Mouse (Mus musculus) limb, embryonic 10.5 days (tissue): ENCODE measurements around the gene Hcrtr2. TPM values are rescaled to one million over a fixed set of nuclear protein-coding genes. Genes with fewer than 3 reads are reported as not detected.

ENCODE experiments used
- DNase-seq: peaks from one replicate; pipeline ENCODE4 v3.0.0-alpha.2; 2017; ENCODE audit warnings: low spot score
- H3K27ac ChIP-seq: fragments of 300-500 bp; sonication (generic); 2 replicates; pipeline ENCODE4 v1.5.1; 2016; ENCODE audit warnings: mild to moderate bottlenecking
- H3K27me3 ChIP-seq: fragments of 300-500 bp; sonication (generic); 2 replicates; pipeline ENCODE4 v1.6.1; 2016; ENCODE audit warnings: low read depth, mild to moderate bottlenecking; ENCODE audit not compliant: poor library complexity, severe bottlenecking
- H3K36me3 ChIP-seq: fragments of 300-500 bp; sonication (generic); 2 replicates; pipeline ENCODE4 v1.6.1; 2016; ENCODE audit warnings: mild to moderate bottlenecking, moderate library complexity
- H3K4me1 ChIP-seq: fragments of 300-500 bp; sonication (generic); 2 replicates; pipeline ENCODE4 v1.6.1; 2016
- H3K4me3 ChIP-seq: fragments of 300-500 bp; sonication (generic); 2 replicates; pipeline ENCODE4 v1.5.1; 2016; ENCODE audit warnings: mild to moderate bottlenecking, moderate library complexity
- H3K9me3 ChIP-seq: fragments of 300-500 bp; sonication (generic); replicated peaks from 2 replicates; pipeline ENCODE4 v1.6.1; 2016; ENCODE audit warnings: mild to moderate bottlenecking
- WGBS: fragments of 180-500 bp; shearing (Covaris S2); methylation state at CpG from one replicate; pipeline ENCODE4 v1.1.7; 2016; 5-methylcytosine and 5-hydroxymethylcytosine counted together
- polyA plus RNA-seq: library from polyadenylated mRNA; unstranded; fragments of >200 nt; fragmentation: Nextera tagmentation; extraction: Ambion mirVana; gene quantifications from 2 replicates; pipeline ENCODE4 v1.2.1, GENCODE M21; 2016

The Hcrtr2 gene
- polyA plus RNA-seq, 1 experiment from 2014 or later, result 0.21 TPM

- no peaks in the 10 kb centered on the region for H3K9me3 ChIP-seq
- no peaks in the 10 kb centered on the region for H3K36me3 ChIP-seq
- H3K27me3 ChIP-seq, result no peaks in the 10 kb centered on the region
- no peak overlapping the region for H3K27ac ChIP-seq
- no peak for DNase-seq
- H3K4me3 ChIP-seq, result no peak overlapping the region
- WGBS, result 70% methylated on average over 1 of the region's 1 CpGs
- no peaks in the 10 kb centered on the region for H3K4me1 ChIP-seq
Observed at GRCm38 (mm10) chr9:76312221-76312620, 11.4 kb downstream of the Hcrtr2 start.

GRCm38 (mm10) chr9:76291384-76291783 lies 32.3 kb downstream of the Hcrtr2 start:
- Histone ChIP-seq H3K36me3 (no peaks in the 10 kb centered on the region), H3K4me1 (no peaks in the 10 kb centered on the region), H3K9me3 (no peaks in the 10 kb centered on the region), H3K4me3 (no peak overlapping the region), H3K27me3 (no peaks in the 10 kb centered on the region), H3K27ac (no peak overlapping the region)
- 72% methylated on average over 5 of the region's 5 CpGs for WGBS
- DNase-seq, result no peak

GRCm38 (mm10) chr9:76270886-76271285 lies 52.8 kb downstream of the Hcrtr2 start:
- Histone ChIP-seq H3K36me3 (no peaks in the 10 kb centered on the region), H3K27ac (no peak overlapping the region), H3K4me3 (no peak overlapping the region), H3K9me3 (no peaks in the 10 kb centered on the region), H3K27me3 (no peaks in the 10 kb centered on the region), H3K4me1 (no peaks in the 10 kb centered on the region)
- no peak for DNase-seq

GRCm38 (mm10) chr9:76257731-76258130 lies 65.9 kb downstream of the Hcrtr2 start:
- Histone ChIP-seq H3K27me3 (no peaks in the 10 kb centered on the region), H3K4me1 (no peaks in the 10 kb centered on the region), H3K4me3 (no peak overlapping the region), H3K9me3 (no peaks in the 10 kb centered on the region), H3K36me3 (no peaks in the 10 kb centered on the region), H3K27ac (no peak overlapping the region)
- WGBS, result 84% methylated on average over 5 of the region's 5 CpGs
- no peak for DNase-seq

GRCm38 (mm10) chr9:76252544-76252943 lies 71.1 kb downstream of the Hcrtr2 start:
- DNase-seq, result no peak
- WGBS, result 91% methylated on average over 7 of the region's 7 CpGs
- Histone ChIP-seq H3K4me3 (no peak overlapping the region), H3K27ac (no peak overlapping the region), H3K27me3 (no peaks in the 10 kb centered on the region), H3K36me3 (no peaks in the 10 kb centered on the region), H3K9me3 (no peaks in the 10 kb centered on the region), H3K4me1 (no peaks in the 10 kb centered on the region)

- Histone ChIP-seq H3K4me3 (no peak overlapping the region), H3K36me3 (no peaks in the 10 kb centered on the region), H3K27me3 (no peaks in the 10 kb centered on the region), H3K27ac (no peak overlapping the region), H3K9me3 (no peaks in the 10 kb centered on the region), H3K4me1 (no peaks in the 10 kb centered on the region)
- DNase-seq, result no peak
- WGBS, result 91% methylated on average over 4 of the region's 4 CpGs
Observed at GRCm38 (mm10) chr9:76252109-76252508, 71.5 kb downstream of the Hcrtr2 start.

GRCm38 (mm10) chr9:76242322-76242721 lies 81.3 kb downstream of the Hcrtr2 start:
- H3K4me1 ChIP-seq, result peaks cover 11% of the 10 kb centered on the region
- no peak overlapping the region for H3K27ac ChIP-seq
- H3K27me3 ChIP-seq, result no peaks in the 10 kb centered on the region
- no peak overlapping the region for H3K4me3 ChIP-seq
- H3K36me3 ChIP-seq, result no peaks in the 10 kb centered on the region
- no peak for DNase-seq
- no peaks in the 10 kb centered on the region for H3K9me3 ChIP-seq
- 19% methylated on average over 1 of the region's 1 CpGs for WGBS

- Histone ChIP-seq H3K27ac (no peak overlapping the region), H3K27me3 (no peaks in the 10 kb centered on the region), H3K4me1 (peaks cover 40% of the 10 kb centered on the region), H3K9me3 (no peaks in the 10 kb centered on the region), H3K36me3 (no peaks in the 10 kb centered on the region), H3K4me3 (no peak overlapping the region)
- WGBS, result 84% methylated on average over 5 of the region's 5 CpGs
- DNase-seq, result no peak
Observed at GRCm38 (mm10) chr9:76237946-76238345, 85.7 kb downstream of the Hcrtr2 start.

GRCm38 (mm10) chr9:76237243-76237642 lies 86.4 kb downstream of the Hcrtr2 start:
- 28% methylated on average over 12 of the region's 12 CpGs for WGBS

GRCm38 (mm10) chr9:76236626-76237025 lies 87.0 kb downstream of the Hcrtr2 start:
- peaks cover 35% of the 10 kb centered on the region for H3K4me1 ChIP-seq
- H3K27me3 ChIP-seq, result no peaks in the 10 kb centered on the region
- DNase-seq, result peak; percentile 73
- WGBS, result 3% methylated on average over 7 of the region's 7 CpGs
- peak overlapping the region; percentile 49 for H3K4me3 ChIP-seq
- H3K27ac ChIP-seq, result peak overlapping the region; percentile 82
- no peaks in the 10 kb centered on the region for H3K9me3 ChIP-seq
- H3K36me3 ChIP-seq, result no peaks in the 10 kb centered on the region

More at GRCm38 (mm10) chr9:76237243-76237642, 86.4 kb downstream of the Hcrtr2 start:
- Histone ChIP-seq H3K4me1 (peaks cover 35% of the 10 kb centered on the region), H3K4me3 (peak overlapping the region; percentile 49), H3K27ac (peak overlapping the region; percentile 61; the same call in 1 of the 2 replicates), H3K27me3 (no peaks in the 10 kb centered on the region), H3K36me3 (no peaks in the 10 kb centered on the region), H3K9me3 (no peaks in the 10 kb centered on the region)
- DNase-seq, result no peak

- Histone ChIP-seq H3K27me3 (no peaks in the 10 kb centered on the region), H3K9me3 (no peaks in the 10 kb centered on the region), H3K4me1 (peaks cover 35% of the 10 kb centered on the region), H3K4me3 (peak overlapping the region; percentile 49), H3K27ac (peak overlapping the region; percentile 82), H3K36me3 (no peaks in the 10 kb centered on the region)
- WGBS, result 4% methylated on average over 14 of the region's 14 CpGs
- peak; percentile 62 for DNase-seq
Observed at GRCm38 (mm10) chr9:76235945-76236503, 87.6 kb downstream of the Hcrtr2 start.

GRCm38 (mm10) chr9:76234899-76235298 lies 88.8 kb downstream of the Hcrtr2 start:
- Histone ChIP-seq H3K36me3 (no peaks in the 10 kb centered on the region), H3K27me3 (no peaks in the 10 kb centered on the region), H3K4me3 (no peak overlapping the region), H3K9me3 (no peaks in the 10 kb centered on the region), H3K27ac (no peak overlapping the region), H3K4me1 (peaks cover 36% of the 10 kb centered on the region)
- WGBS, result 39% methylated on average over 7 of the region's 7 CpGs
- DNase-seq, result peak; percentile 58

GRCm38 (mm10) chr9:76230400-76230799 lies 93.3 kb downstream of the Hcrtr2 start:
- DNase-seq, result no peak
- H3K27me3 ChIP-seq, result no peaks in the 10 kb centered on the region
- H3K27ac ChIP-seq, result no peak overlapping the region
- no peaks in the 10 kb centered on the region for H3K9me3 ChIP-seq
- no peaks in the 10 kb centered on the region for H3K36me3 ChIP-seq
- WGBS, result 80% methylated on average over 11 of the region's 11 CpGs
- H3K4me3 ChIP-seq, result no peak overlapping the region
- H3K4me1 ChIP-seq, result peaks cover 19% of the 10 kb centered on the region
